Mouse (Mus musculus): Measurements from ENCODE around the gene Nf2.

GRCm38 (mm10) chr11:4721728-4722127, 127.6 kb downstream of the Nf2 start:
- TF ChIP-seq POLR2A (IDR thresholded peaks at IDR 0.05; ENCODE audit: insufficient read length, low read depth) (no peak), POLR2AphosphoS2 (IDR thresholded peaks at IDR 0.05; ENCODE audit: insufficient read length, low read depth) (no peak), USF1 (IDR thresholded peaks at IDR 0.05; ENCODE audit: low read depth) (no peak), MYOG (IDR thresholded peaks at IDR 0.05; ENCODE audit: control insufficient read depth in 1 of 3, insufficient read depth in 1 of 3, insufficient read length in 2 of 3, low read depth in 2 of 3) (no peak), MYOD1 (IDR thresholded peaks at IDR 0.05; ENCODE audit: control insufficient read depth in 1 of 3, insufficient read length in 2 of 3, low read depth in 2 of 3) (no peak), TCF12 (IDR thresholded peaks at IDR 0.05; ENCODE audit: insufficient read depth, poor library complexity, severe bottlenecking) (no peak)

All from myocyte (in vitro differentiated cells).